Mouse (Mus musculus) kidney, embryonic 16.5 days (tissue): ENCODE results near the gene Pou3f1. TPM values are rescaled to one million over a fixed set of nuclear protein-coding genes. Genes with fewer than 3 reads are reported as not detected.
A peak's percentile ranks its signal among the peaks of the same experiment; 100 is the strongest.

Experiments
- ATAC-seq: fragments of 200-750 bp; cut with Nextera tagmentation; 2 replicates; pipeline ENCODE4 v1.8.0; 2017; ENCODE audit warnings: moderate TSS enrichment; ENCODE audit not compliant: low FRiP score, low TSS enrichment
- H3K27ac ChIP-seq: fragments of 300-500 bp; sonication (generic); 2 replicates; pipeline ENCODE4 v1.5.1; 2014; ENCODE audit warnings: low read length
- H3K27me3 ChIP-seq: fragments of 300-500 bp; sonication (generic); 2 replicates; pipeline ENCODE4 v1.6.1; 2014; ENCODE audit warnings: low read length, control low read depth, mixed read lengths; ENCODE audit not compliant: insufficient read depth
- H3K36me3 ChIP-seq: fragments of 300-500 bp; sonication (generic); 2 replicates; pipeline ENCODE4 v1.6.1; 2014; ENCODE audit warnings: low read length, control low read depth, mixed read lengths; ENCODE audit not compliant: insufficient read depth
- H3K4me1 ChIP-seq: fragments of 300-500 bp; sonication (generic); 2 replicates; pipeline ENCODE4 v1.6.1; 2014; ENCODE audit warnings: low read length, control low read depth, mixed read lengths; ENCODE audit not compliant: insufficient read depth
- H3K4me2 ChIP-seq: fragments of 300-500 bp; sonication (generic); replicated peaks from 2 replicates; pipeline ENCODE4 v1.6.1; 2014; ENCODE audit warnings: low read depth, low read length
- H3K4me3 ChIP-seq: fragments of 300-500 bp; sonication (generic); 2 replicates; pipeline ENCODE4 v1.5.1; 2014; ENCODE audit warnings: mild to moderate bottlenecking, low read length
- H3K9ac ChIP-seq: fragments of 300-500 bp; sonication (generic); replicated peaks from 2 replicates; pipeline ENCODE4 v1.6.1; 2014; ENCODE audit warnings: low read length
- H3K9me3 ChIP-seq: fragments of 300-500 bp; sonication (generic); 2 replicates; pipeline ENCODE4 v1.6.1; 2016; ENCODE audit warnings: low read length, control low read depth
- WGBS: fragments of 180-500 bp; shearing (Covaris S2); extraction: QIAGEN DNeasy Blood & Tissue Kit; methylation state at CpG from one replicate; pipeline ENCODE4 v1.1.7; 2014; 5-methylcytosine and 5-hydroxymethylcytosine counted together
- polyA plus RNA-seq: library from polyadenylated mRNA; unstranded; fragments of >200 nt; fragmentation: Nextera tagmentation; extraction: Ambion mirVana; gene quantifications from 2 replicates; pipeline ENCODE4 v1.2.1, GENCODE M21; 2015

The Pou3f1 gene
- polyA plus RNA-seq, 1 experiment from 2014 or later, result 0.37 TPM

- WGBS, result 65% methylated on average over 11 of the region's 11 CpGs
- H3K27me3 ChIP-seq, result no peaks in the 10 kb centered on the region
- H3K9me3 ChIP-seq, result no peaks in the 10 kb centered on the region
- H3K4me3 ChIP-seq, result no peak overlapping the region
- no peaks in the 10 kb centered on the region for H3K36me3 ChIP-seq
- ATAC-seq, result no peak
- no peak overlapping the region for H3K9ac ChIP-seq
- H3K4me2 ChIP-seq, result no peak overlapping the region
- no peak overlapping the region for H3K27ac ChIP-seq
- peaks cover 9% of the 10 kb centered on the region; the same call in 1 of the 2 replicates for H3K4me1 ChIP-seq
Observed at GRCm38 (mm10) chr4:124621406-124621805, 35.2 kb upstream of the Pou3f1 start.

- Histone ChIP-seq H3K4me1 (peaks cover 9% of the 10 kb centered on the region; the same call in 1 of the 2 replicates), H3K4me3 (no peak overlapping the region), H3K9me3 (no peaks in the 10 kb centered on the region), H3K27me3 (no peaks in the 10 kb centered on the region), H3K9ac (no peak overlapping the region), H3K36me3 (no peaks in the 10 kb centered on the region), H3K27ac (no peak overlapping the region), H3K4me2 (no peak overlapping the region)
- no peak for ATAC-seq
- 91% methylated on average over 5 of the region's 5 CpGs for WGBS
Observed at GRCm38 (mm10) chr4:124622566-124622965, 34.0 kb upstream of the Pou3f1 start.

DNA sequence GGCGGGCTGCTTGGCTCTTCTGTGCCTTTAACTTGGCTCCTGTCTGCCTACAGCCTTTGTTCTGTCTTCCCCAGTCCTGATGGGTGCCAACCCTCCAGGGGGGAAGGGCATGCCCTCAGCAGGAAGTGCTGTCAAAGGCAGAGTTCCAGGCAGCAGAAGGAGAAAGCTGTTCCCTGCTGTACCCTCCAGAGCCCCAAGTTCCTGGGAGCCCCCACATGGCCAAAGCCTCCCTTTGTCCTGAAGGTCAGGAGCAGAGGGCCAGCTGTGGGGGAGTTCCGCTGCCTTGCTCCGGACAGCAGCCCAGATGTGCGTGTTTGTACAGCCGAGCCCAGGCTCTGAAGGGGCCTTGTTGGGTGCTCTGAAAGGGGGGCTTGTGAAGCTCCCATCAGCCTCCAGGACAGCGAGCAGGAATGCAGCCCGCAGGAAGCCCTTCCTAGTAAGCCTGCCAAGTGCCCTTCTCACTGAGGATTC, 32.5 kb upstream of the Pou3f1 start:
- H3K4me1 ChIP-seq, result peaks cover 6% of the 10 kb centered on the region; the same call in 1 of the 2 replicates
- ATAC-seq, result no peak
- no peak overlapping the region for H3K4me2 ChIP-seq
- no peak overlapping the region for H3K9ac ChIP-seq
- H3K27ac ChIP-seq, result no peak overlapping the region
- no peaks in the 10 kb centered on the region for H3K36me3 ChIP-seq
- H3K9me3 ChIP-seq, result no peaks in the 10 kb centered on the region
- WGBS, result 17% methylated on average over 7 of the region's 7 CpGs
- no peaks in the 10 kb centered on the region for H3K27me3 ChIP-seq
- H3K4me3 ChIP-seq, result no peak overlapping the region

DNA sequence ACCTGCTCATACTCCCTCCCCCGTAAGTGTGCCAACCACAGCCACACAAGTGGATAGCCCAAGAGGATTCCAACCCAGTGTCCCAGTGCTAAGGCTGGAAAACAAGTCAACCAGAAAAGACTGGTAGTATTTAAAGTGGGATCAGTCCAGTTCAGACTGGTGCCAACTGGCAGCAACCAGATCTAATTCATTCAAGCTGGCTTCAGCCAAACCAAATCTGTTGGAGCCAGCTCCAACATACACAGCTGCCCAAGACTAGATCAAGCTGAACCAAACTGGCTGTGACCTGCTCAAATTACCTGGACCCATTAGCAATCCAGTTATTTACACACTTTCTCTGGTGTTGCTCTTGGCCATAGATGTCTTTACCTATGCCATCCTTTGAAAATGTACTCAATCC, 29.8 kb upstream of the Pou3f1 start:
- H3K9ac ChIP-seq, result no peak overlapping the region
- no peaks in the 10 kb centered on the region for H3K9me3 ChIP-seq
- H3K4me2 ChIP-seq, result no peak overlapping the region
- H3K36me3 ChIP-seq, result no peaks in the 10 kb centered on the region
- no peak overlapping the region for H3K27ac ChIP-seq
- peaks cover 6% of the 10 kb centered on the region; the same call in 1 of the 2 replicates for H3K4me1 ChIP-seq
- no peak overlapping the region for H3K4me3 ChIP-seq
- 76% methylated on average over 1 of the region's 1 CpGs for WGBS
- no peak for ATAC-seq
- no peaks in the 10 kb centered on the region for H3K27me3 ChIP-seq

DNA sequence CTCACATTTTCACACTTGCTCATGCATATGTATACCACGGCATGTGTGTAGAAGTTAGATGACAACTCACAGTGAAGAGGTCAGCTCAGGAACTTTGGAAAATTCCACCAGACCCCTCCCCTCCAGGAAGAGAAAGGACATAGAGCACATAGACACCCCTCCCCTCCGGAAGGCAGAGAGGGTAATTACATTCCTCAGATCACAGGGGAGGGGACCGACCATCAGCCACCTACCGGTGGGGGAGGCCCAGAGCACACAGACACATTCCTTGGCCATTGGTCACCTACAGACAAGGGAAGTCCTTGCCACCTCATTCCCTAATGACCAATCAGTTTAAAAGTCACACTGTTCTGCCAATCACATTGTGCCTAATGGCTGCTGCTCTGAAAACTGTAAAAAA, 25.2 kb upstream of the Pou3f1 start:
- no peak for ATAC-seq
- no peaks in the 10 kb centered on the region for H3K36me3 ChIP-seq
- no peaks in the 10 kb centered on the region for H3K4me1 ChIP-seq
- no peaks in the 10 kb centered on the region for H3K9me3 ChIP-seq
- H3K27me3 ChIP-seq, result 0 out of 2 replicates have a peak, but pooled peaks cover 4% of the 10 kb centered on the region
- H3K4me2 ChIP-seq, result no peak overlapping the region
- H3K9ac ChIP-seq, result no peak overlapping the region
- 31% methylated on average over 4 of the region's 4 CpGs for WGBS
- no peak overlapping the region for H3K27ac ChIP-seq
- no peak overlapping the region for H3K4me3 ChIP-seq

DNA sequence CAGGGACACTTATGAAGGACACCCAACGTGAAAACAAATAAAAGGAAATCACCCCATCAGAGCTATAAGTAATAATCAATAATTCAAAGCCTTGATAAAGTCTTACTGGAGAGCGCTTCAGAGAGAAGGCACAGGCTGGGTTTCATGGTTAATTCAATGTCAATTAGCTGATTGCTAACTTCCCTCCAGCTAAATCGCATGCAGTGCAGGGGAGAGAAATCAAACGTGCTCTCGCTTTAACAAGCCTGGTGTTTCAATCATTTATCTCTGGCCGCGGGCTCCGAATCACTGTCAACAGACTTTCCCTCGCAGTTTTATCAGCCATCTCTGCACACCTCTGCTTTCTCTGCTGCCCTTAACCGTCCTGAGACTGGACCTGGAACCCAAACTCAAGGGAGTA, 23.8 kb upstream of the Pou3f1 start:
- H3K27me3 ChIP-seq, result 0 out of 2 replicates have a peak, but pooled peaks cover 10% of the 10 kb centered on the region
- no peak overlapping the region for H3K9ac ChIP-seq
- no peak for ATAC-seq
- no peaks in the 10 kb centered on the region for H3K9me3 ChIP-seq
- no peak overlapping the region for H3K27ac ChIP-seq
- no peaks in the 10 kb centered on the region for H3K4me1 ChIP-seq
- 74% methylated on average over 10 of the region's 10 CpGs for WGBS
- H3K4me2 ChIP-seq, result no peak overlapping the region
- H3K36me3 ChIP-seq, result no peaks in the 10 kb centered on the region
- no peak overlapping the region for H3K4me3 ChIP-seq

- 4% methylated on average over 9 of the region's 9 CpGs for WGBS
- Histone ChIP-seq H3K9ac (no peak overlapping the region), H3K9me3 (no peaks in the 10 kb centered on the region), H3K27me3 (0 out of 2 replicates have a peak, but pooled peaks cover 15% of the 10 kb centered on the region), H3K4me2 (no peak overlapping the region), H3K36me3 (no peaks in the 10 kb centered on the region), H3K4me3 (no peak overlapping the region), H3K27ac (no peak overlapping the region), H3K4me1 (no peaks in the 10 kb centered on the region)
- no peak for ATAC-seq
Observed at GRCm38 (mm10) chr4:124633281-124633680, 23.3 kb upstream of the Pou3f1 start.

DNA sequence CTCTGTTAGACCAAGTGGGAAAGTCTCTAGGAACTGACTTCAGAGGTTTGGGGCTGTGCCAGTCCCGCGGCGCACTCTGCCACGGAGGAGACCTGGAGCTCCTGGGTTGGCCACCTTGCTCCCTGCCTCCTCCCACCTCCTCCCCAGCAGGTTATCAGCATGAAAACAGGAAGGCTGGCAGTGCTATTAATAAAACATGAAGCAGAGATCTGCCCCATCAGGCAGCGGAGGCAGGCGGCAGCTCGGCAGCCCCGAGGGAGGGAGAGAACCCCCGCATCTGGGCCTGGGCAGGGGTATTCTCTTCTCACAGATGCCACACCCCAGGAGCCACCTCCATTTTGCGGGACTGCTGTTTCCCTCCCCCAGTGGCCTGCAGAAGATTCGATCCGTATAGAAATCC, 16.9 kb upstream of the Pou3f1 start:
- H3K4me2 ChIP-seq, result no peak overlapping the region
- no peaks in the 10 kb centered on the region for H3K4me1 ChIP-seq
- H3K27me3 ChIP-seq, result peaks cover 39% of the 10 kb centered on the region
- H3K9me3 ChIP-seq, result no peaks in the 10 kb centered on the region
- ATAC-seq, result no peak
- no peaks in the 10 kb centered on the region for H3K36me3 ChIP-seq
- H3K4me3 ChIP-seq, result no peak overlapping the region
- H3K9ac ChIP-seq, result no peak overlapping the region
- 19% methylated on average over 12 of the region's 12 CpGs for WGBS
- H3K27ac ChIP-seq, result no peak overlapping the region

GRCm38 (mm10) chr4:124643859-124644258, 12.7 kb upstream of the Pou3f1 start:
- ATAC-seq, result no peak
- Histone ChIP-seq H3K9ac (no peak overlapping the region), H3K9me3 (no peaks in the 10 kb centered on the region), H3K4me3 (no peak overlapping the region), H3K27me3 (peaks cover 49% of the 10 kb centered on the region), H3K36me3 (no peaks in the 10 kb centered on the region), H3K27ac (no peak overlapping the region), H3K4me2 (no peak overlapping the region), H3K4me1 (peaks cover 9% of the 10 kb centered on the region)
- WGBS, result 86% methylated on average over 9 of the region's 9 CpGs

DNA sequence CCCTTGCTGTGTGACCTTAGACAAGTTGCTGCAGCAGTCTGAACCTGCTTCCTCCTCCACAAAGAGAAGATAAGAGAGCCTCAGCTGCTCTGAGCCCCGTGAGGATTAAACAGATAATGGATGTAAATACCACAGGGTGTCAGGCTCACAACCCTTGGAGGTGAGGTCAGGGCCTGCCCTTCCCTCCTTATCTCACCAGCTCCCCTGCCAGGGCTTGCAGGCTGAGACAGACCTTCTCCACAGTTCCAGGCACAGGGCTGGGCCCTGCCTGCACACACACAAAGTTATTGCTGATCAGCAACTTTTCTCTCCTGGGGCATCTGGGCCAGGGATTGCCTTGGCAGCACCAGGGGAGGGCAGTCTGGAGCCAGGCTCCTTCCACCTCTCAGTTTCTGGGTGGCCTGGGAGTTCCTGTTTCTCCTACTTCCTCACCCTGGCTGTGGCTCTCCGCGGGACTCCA, 11.6 kb upstream of the Pou3f1 start:
- Histone ChIP-seq H3K4me1 (peaks cover 9% of the 10 kb centered on the region), H3K36me3 (no peaks in the 10 kb centered on the region), H3K4me3 (no peak overlapping the region), H3K9ac (no peak overlapping the region), H3K9me3 (no peaks in the 10 kb centered on the region), H3K27me3 (peaks cover 48% of the 10 kb centered on the region), H3K27ac (no peak overlapping the region), H3K4me2 (no peak overlapping the region)
- ATAC-seq, result 0 out of 2 replicates have a peak, but pooled peaks have one; percentile 17
- 14% methylated on average over 3 of the region's 3 CpGs for WGBS
